Mouse (Mus musculus): ENCODE results near the gene Olfr959. TPM values are rescaled to one million over a fixed set of nuclear protein-coding genes. Genes with fewer than 3 reads are reported as not detected.

Gene Olfr959
- polyA plus RNA-seq (2021; fragmentation: Nextera tagmentation), result not detected in 2 replicates
- long read RNA-seq, experiment 1, result 0 reads
- long read RNA-seq, experiment 2, result 0 reads

DNA sequence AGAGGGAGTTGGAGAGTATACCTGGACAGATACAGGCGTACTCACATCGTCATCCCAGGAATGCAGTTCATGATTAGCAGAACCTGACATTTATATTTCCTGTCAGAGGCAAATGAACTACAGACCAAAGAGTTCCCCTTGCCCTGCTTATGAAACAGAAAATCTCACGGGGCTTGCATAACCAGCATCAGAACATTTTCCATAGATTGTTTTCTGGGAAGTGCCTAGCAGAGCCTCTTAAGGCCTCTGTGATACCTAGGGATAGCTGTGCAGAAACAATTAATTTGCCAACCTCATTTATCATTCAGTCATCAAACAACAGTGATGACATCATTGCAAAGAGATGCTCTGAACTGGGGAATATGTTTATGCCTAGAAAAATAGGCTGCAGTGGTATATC lies at the start of gene Olfr959:
TSS of gene Olfr959 (minus strand) at position 101 of the 400 bp plus-strand sequence.

DNA sequence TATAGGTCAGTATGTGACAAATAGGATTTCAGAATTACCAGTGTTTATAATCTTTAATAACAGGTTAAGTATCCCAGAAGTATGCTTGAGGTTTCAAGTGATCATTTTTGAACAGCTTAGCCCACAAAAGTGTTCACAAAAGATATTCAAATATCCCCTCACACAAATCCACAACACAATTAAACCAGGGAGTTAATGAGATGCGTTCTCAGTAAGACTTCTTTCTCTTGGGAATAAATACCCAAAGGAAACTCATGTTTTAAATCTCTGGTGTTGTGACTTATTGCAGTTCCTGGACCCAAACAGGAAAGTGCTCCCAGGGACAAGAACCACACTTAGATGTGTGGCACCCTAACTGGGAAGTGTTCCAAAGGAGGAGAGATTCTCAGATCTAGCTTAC lies 45.7 kb upstream of the Olfr959 start, which contains the start of gene Olfr960:
TSS of gene Olfr960 (plus strand) at position 301 of the 400 bp plus-strand sequence.

DNA sequence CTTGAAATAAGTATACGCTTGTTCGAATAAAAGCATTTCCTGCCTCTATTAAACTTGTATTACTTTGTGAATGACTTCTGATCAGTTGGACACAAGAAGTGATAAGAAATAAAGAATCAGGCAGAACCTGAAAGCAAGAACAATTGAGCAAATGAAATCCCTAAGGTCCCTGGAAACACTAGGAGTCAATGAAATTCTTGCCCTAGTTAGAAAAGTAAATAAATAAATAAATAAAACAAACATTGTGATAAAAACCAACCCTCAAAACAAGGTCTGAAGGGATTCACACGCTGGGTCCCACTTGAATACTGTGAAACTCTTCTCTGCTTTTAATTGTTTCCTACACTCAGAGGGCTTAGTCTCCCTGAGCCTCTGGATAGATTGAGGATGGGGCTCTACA lies 35.0 kb upstream of the Olfr959 start, which contains the start of gene Olfr148:
TSS of gene Olfr148 (plus strand) at position 301 of the 400 bp plus-strand sequence.

DNA sequence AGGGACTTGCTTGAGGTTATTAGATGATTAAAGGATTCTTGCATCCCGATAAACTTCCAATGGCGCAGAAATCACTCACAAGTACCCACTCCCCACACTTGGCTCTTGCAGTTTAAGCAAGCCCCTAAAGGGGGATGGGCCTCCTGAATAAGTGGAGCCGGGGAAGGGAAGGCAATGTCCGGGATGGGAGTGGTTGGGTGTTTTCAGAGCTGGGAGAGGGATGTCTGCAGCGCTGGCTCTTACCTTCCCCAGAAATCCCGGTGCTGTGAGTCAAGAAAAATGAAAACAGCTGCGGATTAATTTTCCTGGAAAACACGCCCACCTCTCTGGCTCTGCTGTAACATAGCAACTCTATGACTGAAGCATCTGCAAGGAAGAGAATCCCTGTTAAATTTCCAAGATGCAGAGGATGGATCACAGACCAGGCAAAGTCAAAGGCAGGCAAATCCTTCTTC lies 28.7 kb upstream of the Olfr959 start, which contains the start of gene AW551984:
TSS of gene AW551984 (minus strand) at position 405 of the 455 bp plus-strand sequence.

GRCm38 (mm10) chr9:39553946-39554345 lies 21.4 kb downstream of the Olfr959 start, which contains the start of gene Olfr958:
Gene Olfr958 (minus strand): TSS chr9:39554054.

Other genes with a start within 250 kb of the Olfr959 start
- gene Olfr948, start 249.5 kb downstream of the Olfr959 start, polyA plus RNA-seq (2021; fragmentation: Nextera tagmentation), result not detected in 2 replicates
- gene Olfr951, start 188.2 kb downstream of the Olfr959 start, polyA plus RNA-seq (2021; fragmentation: Nextera tagmentation), result not detected in 2 replicates
- gene Olfr952, start 148.4 kb downstream of the Olfr959 start, polyA plus RNA-seq (2021; fragmentation: Nextera tagmentation), result not detected in 2 replicates
- not detected in 2 replicates for gene Olfr954, start 118.9 kb downstream of the Olfr959 start, polyA plus RNA-seq (2021; fragmentation: Nextera tagmentation)
- not detected in 2 replicates for gene Olfr955, start 103.6 kb downstream of the Olfr959 start, polyA plus RNA-seq (2021; fragmentation: Nextera tagmentation)
- gene Olfr44, start 81.6 kb downstream of the Olfr959 start, polyA plus RNA-seq (2021; fragmentation: Nextera tagmentation), result not detected in 2 replicates
- not detected in 2 replicates for gene Olfr957, start 59.8 kb downstream of the Olfr959 start, polyA plus RNA-seq (2021; fragmentation: Nextera tagmentation)
- gene Olfr958, start 21.5 kb downstream of the Olfr959 start, polyA plus RNA-seq (2021; fragmentation: Nextera tagmentation), result not detected in 2 replicates
- 3.4 and 5.2 TPM in 2 replicates for gene AW551984, start 28.8 kb upstream of the Olfr959 start, polyA plus RNA-seq (2021; fragmentation: Nextera tagmentation)
- gene Olfr148, start 35.1 kb upstream of the Olfr959 start, polyA plus RNA-seq (2021; fragmentation: Nextera tagmentation), result not detected in 2 replicates
- not detected in 2 replicates for gene Olfr960, start 45.8 kb upstream of the Olfr959 start, polyA plus RNA-seq (2021; fragmentation: Nextera tagmentation)
- not detected in 2 replicates for gene Olfr961, start 69.5 kb upstream of the Olfr959 start, polyA plus RNA-seq (2021; fragmentation: Nextera tagmentation)
- gene Olfr963, start 91.6 kb upstream of the Olfr959 start, polyA plus RNA-seq (2021; fragmentation: Nextera tagmentation), result not detected in 2 replicates
- not detected in 2 replicates for gene Olfr149, start 131.5 kb upstream of the Olfr959 start, polyA plus RNA-seq (2021; fragmentation: Nextera tagmentation)
- not detected in 2 replicates for gene Olfr965, start 135.8 kb upstream of the Olfr959 start, polyA plus RNA-seq (2021; fragmentation: Nextera tagmentation)
- gene Olfr150, start 155.4 kb upstream of the Olfr959 start, polyA plus RNA-seq (2021; fragmentation: Nextera tagmentation), result not detected in 2 replicates
- gene Olfr967, start 170.7 kb upstream of the Olfr959 start, polyA plus RNA-seq (2021; fragmentation: Nextera tagmentation), result not detected in 2 replicates
- gene Olfr968, start 207.7 kb upstream of the Olfr959 start, polyA plus RNA-seq (2021; fragmentation: Nextera tagmentation), result not detected in 2 replicates
- not detected in 2 replicates for gene Olfr969, start 215.4 kb upstream of the Olfr959 start, polyA plus RNA-seq (2021; fragmentation: Nextera tagmentation)
- gene Olfr970, start 233.3 kb upstream of the Olfr959 start, polyA plus RNA-seq (2021; fragmentation: Nextera tagmentation), result not detected in 2 replicates

All from layer of hippocampus, adult 6 months (tissue).